Mouse (Mus musculus) forebrain, embryonic 14.5 days (tissue): ENCODE results near the gene Fbxw27. TPM values are rescaled to one million over a fixed set of nuclear protein-coding genes. Genes with fewer than 3 reads are reported as not detected.

ENCODE experiments used
- polyA plus RNA-seq: library from polyadenylated mRNA; unstranded; fragments of >200 nt; fragmentation: Nextera tagmentation; extraction: Ambion mirVana; gene quantifications from 2 replicates; pipeline ENCODE4 v1.2.1, GENCODE M21; 2014

Fbxw27 gene
- polyA plus RNA-seq, 1 experiment from 2014 or later, result not detected

Other genes with a start within 250 kb of the Fbxw27 start
- gene Fbxw15, start 222.4 kb downstream of the Fbxw27 start, polyA plus RNA-seq, result not detected in 2 replicates
- gene Fbxw24, start 164.6 kb downstream of the Fbxw27 start, polyA plus RNA-seq, result not detected in 2 replicates
- gene Fbxw25, start 126.0 kb downstream of the Fbxw27 start, polyA plus RNA-seq, result not detected in 2 replicates
- not detected in 2 replicates for gene Fbxw18, start 88.0 kb downstream of the Fbxw27 start, polyA plus RNA-seq
- not detected in 2 replicates for gene Fbxw26, start 44.6 kb downstream of the Fbxw27 start, polyA plus RNA-seq
- not detected in 2 replicates for gene Spink8, start 21.6 kb upstream of the Fbxw27 start, polyA plus RNA-seq
- 74.6 and 84.7 TPM in 2 replicates for gene Nme6, start 42.1 kb upstream of the Fbxw27 start, polyA plus RNA-seq
- 1.1 TPM in 1 of 2 replicates, not detected in the other for gene Camp, start 58.9 kb upstream of the Fbxw27 start, polyA plus RNA-seq
- 15.1 and 15.7 TPM in 2 replicates for gene Cdc25a, start 84.9 kb upstream of the Fbxw27 start, polyA plus RNA-seq
- gene Map4, start 140.8 kb upstream of the Fbxw27 start, polyA plus RNA-seq, result 90.6 and 108 TPM in 2 replicates